Mouse (Mus musculus) ES-E14 (cell line): Measurements from ENCODE around the gene Klrg2. TPM values are rescaled to one million over a fixed set of nuclear protein-coding genes. Genes with fewer than 3 reads are reported as not detected.

Experiments used
- DNase-seq: peaks from one replicate; pipeline ENCODE4 v3.0.0-alpha.2; 2013; ENCODE audit warnings: low read depth, low spot score
- H3K27ac ChIP-seq: 2 replicates; pipeline ENCODE4 v1.5.1; 2012; ENCODE audit warnings: low read depth, mild to moderate bottlenecking, low read length, moderate library complexity, mixed read lengths; ENCODE audit not compliant: poor library complexity, insufficient read depth, severe bottlenecking
- H3K36me3 ChIP-seq: 2 replicates; pipeline ENCODE4 v1.6.1; 2012; ENCODE audit warnings: mild to moderate bottlenecking, low read length, moderate library complexity, mixed read lengths; ENCODE audit not compliant: control insufficient read depth, poor library complexity, insufficient read depth, severe bottlenecking
- H3K4me1 ChIP-seq, 2 experiments: fragments of 150-350 bp in 1 of 2; sonication (generic) in 1 of 2; 2 replicates each; pipeline ENCODE4 v1.6.1; 2012; ENCODE audit warnings: low read length in 2 of 2, mild to moderate bottlenecking in 1 of 2, mixed read lengths in 1 of 2; ENCODE audit not compliant: control insufficient read depth in 2 of 2, insufficient read depth in 2 of 2, poor library complexity in 1 of 2
- H3K4me3 ChIP-seq, 2 experiments: fragments of 150-350 bp in 1 of 2; sonication (generic) in 1 of 2; 2 replicates each; pipeline ENCODE4 v1.5.1; 2012; ENCODE audit warnings: low read length in 2 of 2, low read depth in 1 of 2, mild to moderate bottlenecking in 1 of 2, mixed read lengths in 1 of 2; ENCODE audit not compliant: insufficient read depth in 1 of 2, poor library complexity in 1 of 2, severe bottlenecking in 1 of 2
- H3K9ac ChIP-seq: 2 replicates; pipeline ENCODE4 v1.6.1; 2012; ENCODE audit warnings: low read depth, mild to moderate bottlenecking, low read length, mixed read lengths; ENCODE audit not compliant: poor library complexity, insufficient read depth, severe bottlenecking
- H3K9me3 ChIP-seq: fragments of 150-350 bp; sonication (generic); 2 replicates; pipeline ENCODE4 v1.6.1; 2012; ENCODE audit warnings: low read depth, mild to moderate bottlenecking, low read length; ENCODE audit not compliant: control insufficient read depth, insufficient read depth
- CHD2 ChIP-seq: IDR thresholded peaks from 2 replicates; pipeline ENCODE4 v1.6.1; 2014; ENCODE audit warnings: mild to moderate bottlenecking, low read depth, low read length, inconsistent platforms
- HCFC1 ChIP-seq: IDR thresholded peaks from 2 replicates; pipeline ENCODE4 v1.6.1; 2012; ENCODE audit warnings: low read length, inconsistent platforms, borderline replicate concordance; ENCODE audit not compliant: insufficient read depth
- MAFK ChIP-seq: IDR thresholded peaks from 2 replicates; pipeline ENCODE4 v1.6.1; 2014; ENCODE audit warnings: mild to moderate bottlenecking, low read depth, low read length, inconsistent platforms; ENCODE audit not compliant: insufficient read depth
- ZC3H11A ChIP-seq: IDR thresholded peaks from 2 replicates; pipeline ENCODE4 v1.6.1; 2012; ENCODE audit warnings: low read depth, mild to moderate bottlenecking, inconsistent platforms, low read length, borderline replicate concordance
- ZNF384 ChIP-seq: IDR thresholded peaks from 2 replicates; pipeline ENCODE4 v1.6.1; 2012; ENCODE audit warnings: low read depth, low read length, inconsistent platforms
- in situ Hi-C, 2 experiments: fragments of 600-800 bp; cut with MboI; formaldehyde crosslinking; loops; one replicate each; pipeline ENCODE4 v1.15.1; 2025; ENCODE audit warnings: low sequenced_read_pairs in 2 of 2, inconsistent platforms in 1 of 2; ENCODE audit not compliant: unreplicated experiment in 2 of 2
- total RNA-seq: library from RNA; depleted of rRNA; stranded (reverse); fragments of 300-350 nt; gene quantifications from 2 replicates; pipeline ENCODE4 v1.2.3, GENCODE M21; 2012

The Klrg2 gene
- total RNA-seq, 1 experiment, result 3.2 TPM

GRCm38 (mm10) chr6:38643039-38643438, 6.0 kb upstream of the Klrg2 start:
- no peak overlapping the region for H3K27ac ChIP-seq
- H3K4me1 ChIP-seq, result no peaks in the 10 kb centered on the region
- TF ChIP-seq ZNF384 (no peak), ZC3H11A (no peak), CHD2 (no peak), HCFC1 (no peak), MAFK (no peak)
- H3K9me3 ChIP-seq, result no peaks in the 10 kb centered on the region
- no peak overlapping the region for H3K9ac ChIP-seq
- H3K4me3 ChIP-seq, result no peak overlapping the region
- in situ Hi-C loops, result loop anchor here in 1 of 2 experiments (10.0 kb wide), 1 partner anchor 262 kb away; no protein-coding TSS in a partner anchor
- DNase-seq, result no peak
- H3K36me3 ChIP-seq, result no peaks in the 10 kb centered on the region

DNA sequence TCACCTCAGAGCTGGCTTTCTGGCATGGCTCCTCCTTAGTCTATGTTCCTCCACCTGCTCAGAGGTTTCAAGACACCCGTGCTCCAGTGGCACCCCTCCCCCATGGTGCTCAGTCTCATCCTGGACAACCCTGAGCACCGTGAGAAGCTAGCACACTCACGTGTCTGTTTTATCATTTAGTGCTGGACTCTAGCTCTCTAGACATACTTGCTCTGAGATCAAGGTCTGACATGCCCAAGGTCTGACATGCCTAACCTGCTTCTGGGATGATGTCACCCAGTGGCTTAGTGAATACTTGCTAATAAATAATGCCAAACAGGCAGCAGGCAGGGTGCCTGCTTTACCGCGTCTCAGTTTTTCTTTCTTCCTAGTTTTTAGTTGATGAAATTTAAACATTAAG, 5.6 kb upstream of the Klrg2 start:
- H3K9me3 ChIP-seq, result no peaks in the 10 kb centered on the region
- H3K4me1 ChIP-seq, result no peaks in the 10 kb centered on the region
- in situ Hi-C loops, result loop anchor here in 1 of 2 experiments (10.0 kb wide), 1 partner anchor 262 kb away; no protein-coding TSS in a partner anchor
- no peak for DNase-seq
- H3K9ac ChIP-seq, result no peak overlapping the region
- no peaks in the 10 kb centered on the region for H3K36me3 ChIP-seq
- TF ChIP-seq CHD2 (no peak), HCFC1 (no peak), MAFK (no peak), ZC3H11A (no peak), ZNF384 (no peak)
- H3K4me3 ChIP-seq, result no peak overlapping the region
- H3K27ac ChIP-seq, result no peak overlapping the region

- Histone ChIP-seq H3K4me1 (peaks cover 0 to 3% of the 10 kb centered on the region in 2 experiments; a peak in 1 of 4 replicates), H3K36me3 (no peaks in the 10 kb centered on the region), H3K27ac (no peak overlapping the region), H3K9me3 (no peaks in the 10 kb centered on the region), H3K9ac (no peak overlapping the region), H3K4me3 (no peak overlapping the region)
- no peak for TF ChIP-seq HCFC1
- no peak for TF ChIP-seq CHD2
- no peak for TF ChIP-seq MAFK
- no peak for TF ChIP-seq ZC3H11A
- TF ChIP-seq ZNF384, result no peak
- in situ Hi-C loops, result loop anchor here in 1 of 2 experiments (10.0 kb wide), 1 partner anchor 263 kb away; no protein-coding TSS in a partner anchor
- DNase-seq, result no peak
These were observed 4.6 kb upstream of the Klrg2 start for GRCm38 (mm10) chr6:38641645-38642044.

GRCm38 (mm10) chr6:38641228-38641627, 4.2 kb upstream of the Klrg2 start:
- no peak overlapping the region for H3K4me3 ChIP-seq
- peaks cover 0 to 3% of the 10 kb centered on the region in 2 experiments; a peak in 1 of 4 replicates for H3K4me1 ChIP-seq
- H3K9me3 ChIP-seq, result no peaks in the 10 kb centered on the region
- no peak overlapping the region for H3K27ac ChIP-seq
- no peak for TF ChIP-seq HCFC1
- no peak for TF ChIP-seq ZNF384
- no peak for TF ChIP-seq CHD2
- TF ChIP-seq ZC3H11A, result no peak
- TF ChIP-seq MAFK, result no peak
- DNase-seq, result no peak
- in situ Hi-C loops, result loop anchor here in 1 of 2 experiments (10.0 kb wide), 1 partner anchor 264 kb away; no protein-coding TSS in a partner anchor
- no peak overlapping the region for H3K9ac ChIP-seq
- no peaks in the 10 kb centered on the region for H3K36me3 ChIP-seq
